Mouse (Mus musculus): ENCODE data around the gene Gpr62.

GRCm38 (mm10) chr9:106463122-106464063, 2.3 kb downstream of the Gpr62 start:
- TF ChIP-seq CTCF (IDR thresholded peaks at IDR 0.05; ENCODE audit: control insufficient read depth, insufficient read depth, insufficient replicate concordance, low read depth, low read length) (no peak), POLR2A (IDR thresholded peaks at IDR 0.05; ENCODE audit: control insufficient read depth, low read depth, low read length) (no peak)
